Mouse (Mus musculus): ENCODE data around the gene Ahdc1. TPM values are rescaled to one million over a fixed set of nuclear protein-coding genes. Genes with fewer than 3 reads are reported as not detected.

The Ahdc1 gene
- total RNA-seq, 2 experiments from 2014 or later = 72.1 to 86.9 TPM

DNA sequence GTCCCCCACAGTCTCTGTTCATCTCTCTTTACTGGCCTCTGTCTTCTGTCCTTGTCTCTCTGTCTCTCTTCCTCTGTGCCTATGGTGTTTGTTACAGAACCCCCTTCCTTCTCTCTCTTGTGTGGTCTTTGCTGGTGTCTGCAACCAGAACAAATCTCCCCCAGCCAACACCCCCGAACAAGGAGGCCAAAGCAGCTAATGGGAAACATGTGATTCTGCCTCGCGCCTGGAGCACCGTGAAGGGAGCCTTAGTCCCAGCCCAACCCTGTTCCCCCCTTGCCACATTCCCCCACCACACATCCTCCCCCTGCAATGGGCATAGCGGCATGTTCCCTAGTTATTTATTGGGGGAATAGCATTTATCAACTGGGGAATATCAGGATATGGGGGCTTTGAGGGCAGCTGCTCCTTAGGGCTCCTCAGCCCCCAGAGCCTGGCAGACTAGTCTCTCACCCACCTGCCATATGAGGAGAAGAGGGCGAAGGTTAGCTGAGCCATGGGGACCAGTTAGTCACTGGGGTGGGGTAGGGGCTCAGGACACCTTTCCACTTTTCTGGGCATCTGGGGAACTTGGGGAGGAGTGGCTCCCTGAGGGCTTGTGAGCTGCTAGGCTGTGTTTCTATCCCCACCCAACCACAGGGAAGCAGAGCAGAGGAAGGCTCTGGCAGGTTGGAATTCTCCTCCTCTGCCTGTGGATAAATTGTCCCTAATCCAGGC lies 41.1 kb downstream of the Ahdc1 start:
- no peak for DNase-seq (ENCODE audit: low spot score in 2 of 2)

DNA sequence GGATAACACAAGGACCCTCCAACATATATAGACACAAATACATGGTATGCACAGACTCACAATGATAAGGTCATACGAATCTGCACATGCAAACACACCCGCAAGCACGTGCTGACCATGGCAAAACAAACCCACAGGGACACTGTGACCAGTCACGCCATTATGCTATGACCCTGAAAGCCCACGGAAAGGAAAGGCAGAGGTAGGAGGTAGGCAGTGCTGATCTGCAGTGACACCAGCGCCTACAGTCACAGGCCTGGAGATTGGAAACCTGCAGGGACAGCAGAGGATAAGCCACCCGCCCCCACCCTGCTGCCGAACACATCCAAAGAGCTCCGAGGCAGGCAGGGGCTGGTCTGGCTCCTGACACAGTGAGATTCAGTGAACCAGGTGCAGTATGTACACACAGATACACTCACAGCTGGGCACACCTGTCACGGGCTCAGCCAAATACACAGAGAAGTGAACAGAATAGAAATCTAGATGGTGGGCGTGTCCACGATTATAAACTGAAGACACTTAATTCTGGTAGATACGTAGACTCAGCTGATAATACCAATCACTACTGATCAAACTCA lies 42.0 kb downstream of the Ahdc1 start:
- DNase-seq (ENCODE audit: low spot score in 2 of 2) = no peak

DNA sequence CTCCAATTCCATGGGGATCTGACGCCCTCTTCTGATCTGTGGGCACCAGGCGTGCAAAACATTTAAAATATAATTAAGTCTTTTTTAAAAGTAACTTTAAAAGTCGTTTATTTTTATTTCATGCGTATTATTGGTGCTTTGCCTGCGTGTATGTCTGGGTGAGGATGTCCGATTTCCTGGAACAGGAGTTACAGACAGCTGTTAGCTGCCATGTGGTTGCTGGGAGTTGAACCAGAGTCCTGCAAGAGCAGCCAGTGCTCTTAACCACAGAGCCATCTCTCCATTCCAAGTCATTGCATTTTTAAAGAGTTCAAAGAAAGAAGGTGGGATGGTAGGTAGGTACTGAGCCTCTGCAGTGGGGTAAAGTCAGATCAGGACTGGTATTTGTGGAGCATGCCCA lies 43.5 kb downstream of the Ahdc1 start:
- no peak for DNase-seq (ENCODE audit: low spot score in 2 of 2)

DNA sequence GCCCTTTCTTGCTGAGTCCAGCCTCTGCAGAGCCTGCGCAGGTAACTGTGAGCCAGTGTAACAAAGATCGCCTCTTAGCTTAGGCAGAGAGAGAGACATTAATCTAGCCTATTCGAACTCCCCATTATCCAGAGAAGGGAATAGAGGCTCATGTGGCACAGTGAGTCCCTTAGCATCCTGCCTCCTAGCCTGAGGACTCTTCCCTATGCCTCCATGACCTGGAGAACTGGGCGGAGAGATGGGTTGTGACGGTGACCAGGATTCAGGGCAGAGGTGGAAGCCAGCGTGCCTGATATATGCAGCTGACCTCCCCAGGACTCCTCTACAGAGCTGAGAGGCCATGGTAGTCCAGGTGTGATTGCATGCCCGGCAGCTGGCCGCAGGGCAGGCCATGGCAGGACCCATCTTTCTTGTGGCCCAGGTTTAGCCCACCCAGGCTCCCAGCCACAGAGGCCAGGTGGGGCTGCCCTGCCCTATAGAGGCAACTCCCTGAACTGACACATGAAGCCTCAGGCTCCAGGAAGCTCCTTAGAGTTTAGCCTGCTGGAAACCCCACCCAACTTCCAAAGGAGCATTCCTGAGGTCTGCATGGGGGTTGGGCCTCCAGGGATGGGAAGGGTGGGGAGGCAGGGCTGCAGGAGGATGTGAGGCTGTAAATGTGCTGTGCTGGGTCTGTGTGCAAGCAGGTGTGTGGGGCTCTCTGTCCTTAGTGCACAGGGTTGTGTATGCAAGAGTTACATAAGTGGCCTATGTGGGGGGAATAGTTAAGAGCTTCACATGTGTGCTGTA lies 44.3 kb downstream of the Ahdc1 start:
- no peak for DNase-seq (ENCODE audit: low spot score in 2 of 2)

DNA sequence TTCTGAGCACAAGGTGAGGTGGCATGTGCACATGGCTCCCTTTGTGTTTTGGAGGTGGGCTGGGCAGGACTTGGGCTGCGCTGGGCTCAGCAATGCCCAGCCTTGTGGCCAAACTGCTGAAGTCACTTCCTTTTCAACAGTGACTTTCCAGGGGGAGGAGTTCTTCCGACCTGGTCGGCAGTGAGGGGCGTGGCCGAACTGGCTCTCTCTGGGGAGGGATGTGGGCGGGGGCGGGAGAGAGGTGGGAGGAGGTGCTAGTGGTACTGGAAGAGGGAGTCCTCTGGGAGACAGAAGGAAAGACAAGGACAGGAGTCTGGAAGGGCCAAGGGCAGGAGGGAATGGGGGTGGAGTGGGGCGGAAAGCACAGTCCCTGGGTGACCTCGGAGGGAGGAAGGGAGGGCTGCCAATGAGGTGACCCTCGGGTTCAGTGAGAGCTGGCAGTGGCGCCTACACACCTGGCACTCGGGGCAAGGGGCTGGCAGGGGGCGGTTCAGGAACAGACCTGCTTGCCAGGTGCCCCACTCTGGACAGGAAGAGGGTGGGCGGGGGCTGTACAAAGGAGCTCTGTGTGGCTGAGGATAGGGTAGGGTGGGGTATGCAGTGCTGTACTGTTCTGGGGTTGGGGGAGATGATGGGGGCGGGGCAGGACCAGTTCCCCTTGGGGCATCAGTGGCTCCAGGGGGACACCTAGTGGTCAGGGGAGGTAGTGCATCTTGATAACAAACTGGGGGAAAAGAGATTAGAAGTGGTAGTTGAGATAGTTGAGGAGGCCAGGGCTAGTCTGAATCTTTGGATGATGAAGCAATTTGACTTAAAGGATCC lies 45.2 kb downstream of the Ahdc1 start:
- peak; percentile 83 to 86 for DNase-seq (ENCODE audit: low spot score in 2 of 2)

DNA sequence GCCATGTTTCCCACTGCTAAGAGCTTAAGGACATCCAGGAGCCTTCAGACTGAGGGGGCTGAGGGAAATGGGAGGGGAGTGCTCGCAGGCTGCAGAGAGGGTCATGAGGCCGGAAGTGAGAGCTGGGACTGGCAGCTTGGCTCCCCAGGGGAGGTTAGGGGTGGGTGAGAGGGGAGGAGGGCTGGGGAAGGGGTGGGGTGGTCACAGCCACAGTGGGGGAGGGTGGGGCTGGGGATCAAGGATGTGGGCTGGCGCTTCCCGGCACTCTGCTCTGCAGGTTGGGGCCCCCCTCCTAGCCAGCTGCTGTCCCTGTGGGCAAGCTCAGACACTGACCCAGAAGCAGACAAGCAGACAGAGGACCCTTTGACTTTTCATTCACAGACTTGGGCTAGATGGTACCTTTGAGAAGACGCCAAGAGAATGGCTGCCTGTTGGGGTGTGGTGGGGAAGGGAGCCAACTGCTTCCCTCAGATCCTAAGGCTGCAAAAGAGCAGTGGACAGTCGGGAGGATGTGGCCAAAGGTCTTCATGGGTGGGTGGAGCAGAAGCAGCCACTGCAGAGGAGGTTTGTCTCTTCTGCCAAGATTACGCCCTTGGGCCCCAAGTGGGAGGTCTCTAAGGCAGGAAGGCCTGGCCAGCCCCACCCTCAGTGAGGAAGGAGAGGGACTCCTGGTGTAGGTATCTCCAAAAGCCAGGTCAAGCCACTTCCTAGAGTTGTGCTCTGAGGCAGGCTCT lies 46.5 kb downstream of the Ahdc1 start:
- no peak for DNase-seq (ENCODE audit: low spot score in 2 of 2)

DNA sequence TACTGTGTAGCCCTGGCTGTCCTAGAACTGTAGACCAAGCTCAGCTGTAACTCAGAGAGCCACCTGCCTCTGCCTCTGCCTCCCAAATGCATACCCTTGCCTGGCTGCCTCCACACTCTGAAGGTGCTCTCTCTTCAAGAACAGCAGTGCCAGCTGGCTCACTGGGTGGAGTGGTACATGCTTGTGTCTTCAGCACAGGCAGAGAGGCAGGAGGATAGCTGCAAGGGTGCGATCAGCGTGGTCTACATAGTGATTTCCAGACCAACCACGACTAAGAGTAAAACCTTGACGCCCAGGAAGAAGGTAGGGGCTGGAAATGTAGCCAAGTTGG lies 47.0 kb downstream of the Ahdc1 start:
- no peak for DNase-seq (ENCODE audit: low spot score in 2 of 2)

DNA sequence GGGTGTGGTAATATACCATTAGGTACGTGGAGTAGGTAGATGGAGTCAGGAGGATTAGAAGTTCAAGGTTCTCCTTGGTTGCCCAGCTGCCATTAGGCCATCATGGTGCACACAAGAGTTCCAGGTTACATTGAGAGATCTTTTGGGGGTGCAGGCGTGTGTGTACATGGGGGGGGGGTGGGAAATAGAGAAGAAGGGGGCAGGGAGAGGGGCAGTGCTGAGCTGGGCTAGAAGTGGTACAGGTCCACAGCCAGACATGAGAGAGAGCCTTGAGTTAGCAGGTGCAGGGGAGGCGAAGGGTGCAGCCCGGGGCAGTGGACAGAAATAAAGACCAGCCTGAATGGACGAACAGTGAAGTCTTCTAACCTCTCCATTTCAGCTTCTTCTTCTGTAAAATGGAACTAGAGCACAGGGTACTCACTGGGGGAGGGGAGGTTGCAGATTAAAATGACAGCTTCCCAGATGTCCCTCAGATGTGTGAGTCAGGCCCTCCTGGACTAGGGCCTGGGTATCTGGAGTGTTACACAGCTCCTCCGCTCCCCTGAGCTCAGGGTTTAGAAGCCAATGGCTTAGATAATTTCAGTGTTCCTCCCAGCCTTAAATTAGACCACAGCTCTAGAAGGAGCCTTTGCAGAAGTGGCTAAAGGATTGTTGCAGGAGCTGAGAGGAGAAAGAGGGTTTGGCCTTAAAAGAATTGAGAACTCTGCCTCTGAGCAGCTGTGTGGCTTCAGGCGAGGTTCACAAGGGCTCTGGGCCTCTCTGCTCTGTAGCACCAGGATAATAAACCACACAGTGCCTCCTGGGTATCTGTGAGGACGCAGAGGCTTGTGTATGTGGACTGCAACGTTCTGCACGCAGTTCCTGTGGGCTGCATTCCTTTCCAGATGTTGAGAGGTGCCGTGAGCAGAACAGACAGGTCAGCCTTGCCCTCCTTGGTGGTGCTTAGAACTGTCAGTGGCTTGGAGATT lies 47.7 kb downstream of the Ahdc1 start:
- DNase-seq (ENCODE audit: low spot score in 2 of 2) = no peak

DNA sequence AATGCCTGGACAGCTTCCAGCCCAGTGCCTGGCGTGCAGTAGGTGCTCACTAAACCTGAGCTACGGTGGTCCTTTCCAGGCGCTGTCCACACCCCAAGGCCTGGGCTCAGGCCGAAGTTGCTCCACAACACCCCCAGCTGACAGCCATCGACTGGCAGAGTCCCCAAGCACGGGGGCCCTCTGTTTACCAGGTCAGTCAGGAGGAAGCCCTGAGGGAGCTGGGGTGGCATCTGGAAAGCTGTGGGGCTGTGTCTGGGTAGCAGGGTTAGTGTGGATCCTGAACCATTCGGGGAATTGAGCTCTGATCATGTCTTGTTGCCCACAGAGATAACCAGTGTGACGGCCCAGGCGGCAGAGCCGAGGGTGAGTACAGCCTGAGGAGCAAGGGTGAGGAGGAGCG lies 49.6 kb downstream of the Ahdc1 start:
- DNase-seq (ENCODE audit: low spot score in 2 of 2) = no peak

DNA sequence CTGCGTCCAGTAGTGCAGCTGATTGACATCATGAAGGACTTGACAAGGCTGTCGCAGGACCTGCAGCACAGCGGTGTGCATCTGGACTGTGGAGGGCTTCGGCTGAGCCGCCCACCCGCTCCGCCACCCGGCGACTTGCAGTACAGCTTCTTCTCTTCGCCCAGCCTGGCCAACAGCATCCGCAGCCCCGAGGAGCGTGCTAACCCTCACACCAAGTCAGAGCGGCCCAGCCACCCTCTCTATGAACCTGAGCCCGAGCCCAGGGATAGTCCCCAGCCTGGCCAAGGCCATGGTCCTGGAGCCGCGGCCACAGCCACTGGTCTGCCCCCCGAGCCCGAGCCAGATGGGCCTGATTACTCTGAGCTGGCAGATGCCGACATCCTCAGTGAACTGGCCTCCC lies 50.7 kb downstream of the Ahdc1 start:
- DNase-seq (ENCODE audit: low spot score in 2 of 2) = no peak

DNA sequence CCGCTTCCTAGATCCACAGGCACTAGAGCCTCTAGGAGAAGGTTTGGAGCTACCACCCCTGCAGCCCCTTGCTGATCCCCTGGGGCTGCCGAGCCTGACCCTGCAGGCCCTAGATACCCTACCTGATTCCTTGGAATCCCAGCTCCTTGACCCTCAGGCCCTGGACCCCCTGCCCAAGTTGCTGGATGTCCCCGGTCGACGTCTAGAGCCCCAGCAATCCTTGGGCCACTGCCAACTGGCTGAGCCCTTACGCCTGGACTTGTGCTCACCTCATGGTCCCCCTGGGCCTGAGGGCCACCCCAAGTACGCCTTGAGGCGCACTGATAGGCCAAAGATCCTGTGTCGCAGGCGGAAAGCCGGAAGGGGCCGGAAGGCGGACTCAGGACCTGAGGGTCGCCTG lies 51.2 kb downstream of the Ahdc1 start:
- no peak for DNase-seq (ENCODE audit: low spot score in 2 of 2)

DNA sequence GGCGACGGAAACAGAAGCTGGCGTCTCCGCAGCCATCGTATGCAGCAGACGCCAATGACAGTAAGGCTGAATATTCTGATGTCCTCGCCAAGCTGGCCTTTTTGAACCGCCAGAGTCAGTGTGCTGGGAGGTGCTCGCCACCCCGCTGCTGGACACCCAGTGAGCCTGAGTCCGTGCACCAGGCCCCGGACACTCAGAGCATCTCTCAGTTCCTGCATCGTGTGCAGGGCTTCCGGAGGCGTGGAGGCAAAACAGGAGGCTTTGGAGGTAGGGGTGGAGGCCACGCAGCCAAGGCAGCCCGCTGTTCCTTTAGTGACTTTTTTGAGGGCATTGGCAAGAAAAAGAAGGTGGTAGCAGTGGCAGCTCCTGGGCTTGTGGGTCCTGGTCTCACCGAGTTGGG lies 52.1 kb downstream of the Ahdc1 start:
- DNase-seq (ENCODE audit: low spot score in 2 of 2) = no peak

DNA sequence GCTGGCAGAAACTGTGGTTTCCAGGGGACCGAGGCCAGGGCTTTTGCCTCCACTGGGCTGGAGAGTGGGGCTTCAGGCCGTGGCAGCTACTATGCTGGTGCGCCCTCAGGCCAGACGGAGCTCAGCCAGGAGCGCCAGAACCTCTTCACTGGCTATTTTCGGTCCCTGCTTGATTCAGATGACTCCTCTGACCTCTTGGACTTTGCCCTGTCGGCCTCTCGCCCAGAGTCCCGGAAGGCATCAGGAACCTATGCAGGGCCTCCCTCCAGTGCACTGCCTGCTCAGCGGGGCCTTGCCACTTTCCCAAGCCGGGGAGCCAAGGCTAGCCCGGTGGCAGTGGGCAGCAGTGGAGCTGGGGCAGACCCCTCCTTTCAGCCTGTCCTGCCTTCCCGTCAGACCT lies 52.7 kb downstream of the Ahdc1 start:
- no peak for DNase-seq (ENCODE audit: low spot score in 2 of 2)

DNA sequence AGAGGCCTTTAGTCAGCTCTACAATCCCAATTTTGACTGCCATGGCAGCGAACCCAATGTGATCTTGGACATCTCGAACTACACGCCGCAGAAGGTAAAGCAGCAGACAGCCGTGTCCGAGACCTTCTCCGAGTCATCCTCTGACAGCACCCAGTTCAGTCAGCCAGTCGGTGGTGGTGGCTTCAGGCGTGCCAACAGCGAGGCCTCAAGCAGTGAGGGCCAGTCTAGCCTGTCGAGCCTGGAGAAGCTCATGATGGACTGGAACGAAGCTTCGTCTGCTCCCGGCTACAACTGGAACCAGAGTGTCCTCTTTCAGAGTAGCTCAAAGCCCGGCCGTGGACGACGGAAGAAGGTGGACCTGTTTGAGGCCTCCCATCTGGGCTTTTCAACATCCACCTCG lies 53.7 kb downstream of the Ahdc1 start:
- DNase-seq (ENCODE audit: low spot score in 2 of 2) = no peak

DNA sequence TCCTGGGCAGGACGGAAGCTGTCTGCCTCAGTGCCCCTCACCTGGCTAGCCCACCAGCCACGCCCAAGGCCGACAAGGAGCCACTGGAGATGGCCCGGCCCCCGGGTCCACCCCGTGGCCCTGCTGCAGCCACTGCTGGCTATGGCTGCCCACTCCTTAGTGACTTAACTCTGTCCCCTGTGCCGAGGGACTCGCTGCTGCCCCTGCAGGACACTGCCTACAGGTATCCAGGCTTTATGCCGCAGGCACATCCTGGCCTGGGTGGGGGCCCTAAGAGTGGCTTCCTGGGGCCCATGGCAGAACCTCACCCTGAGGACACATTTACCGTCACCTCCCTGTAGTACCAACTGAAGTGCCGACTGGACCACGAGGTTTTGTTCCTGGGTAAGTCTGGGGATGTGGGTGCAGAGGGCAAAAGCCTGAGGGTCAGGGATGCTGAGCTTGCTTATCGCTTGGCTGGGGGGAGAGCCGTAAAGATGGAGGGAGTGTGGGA lies 54.9 kb downstream of the Ahdc1 start:
- DNase-seq (ENCODE audit: low spot score in 2 of 2) = no peak

DNA sequence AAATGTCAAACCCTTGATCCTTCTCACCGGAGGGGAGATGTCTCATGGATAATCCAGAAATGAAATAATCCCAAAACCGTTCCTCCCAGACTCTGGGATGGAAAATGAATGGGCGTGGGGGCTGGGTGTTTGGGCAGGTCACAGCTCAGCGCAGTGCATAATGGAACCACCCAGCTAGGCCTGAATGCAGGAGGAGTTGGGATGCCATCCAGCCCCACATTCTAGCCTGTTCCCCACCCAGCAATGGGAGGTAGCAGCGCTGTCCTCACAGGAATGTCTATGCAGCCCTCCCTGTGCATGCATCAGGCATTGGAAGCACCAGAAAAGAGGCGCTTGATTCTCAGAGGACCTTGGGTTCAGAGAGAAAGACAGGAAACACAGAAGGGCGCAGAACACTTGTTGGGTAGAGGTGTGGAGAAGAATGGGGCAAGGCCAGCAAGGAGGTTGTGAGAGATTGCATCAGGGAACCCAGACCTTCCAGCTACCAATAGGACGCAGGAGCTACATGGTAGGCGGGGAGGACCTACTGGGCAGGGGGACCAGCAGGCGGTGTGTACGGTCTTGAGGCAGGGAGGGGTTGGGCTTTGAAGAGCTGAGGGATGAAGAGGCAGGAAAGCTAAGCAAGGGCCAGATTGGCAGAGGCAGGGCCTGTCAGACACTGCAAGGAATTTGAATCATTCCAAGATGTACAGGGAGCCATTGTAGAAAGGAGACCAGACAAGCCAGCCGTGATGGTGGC lies 57.5 kb downstream of the Ahdc1 start:
- DNase-seq (ENCODE audit: low spot score in 2 of 2) = no peak

DNA sequence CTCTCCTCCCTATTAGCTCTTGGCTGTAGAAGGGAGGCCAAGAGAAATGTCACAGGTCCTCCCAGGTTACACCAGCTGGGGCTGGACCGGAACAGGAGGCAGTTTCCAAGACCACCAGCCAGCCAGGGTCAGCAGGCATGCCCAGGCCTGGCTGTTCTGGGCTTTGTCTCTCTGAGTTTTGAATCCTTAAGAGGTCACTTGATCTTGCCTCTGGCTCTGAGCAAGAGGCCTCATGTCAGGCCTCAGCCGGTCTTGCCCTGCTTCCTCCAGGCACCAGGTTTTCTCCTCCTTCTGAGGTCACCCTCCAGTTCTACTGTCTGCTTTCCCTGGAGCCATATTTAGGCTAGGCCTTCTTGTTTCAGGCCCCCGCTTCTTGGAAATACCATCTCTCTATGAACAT lies 59.3 kb downstream of the Ahdc1 start:
- DNase-seq (ENCODE audit: low spot score in 2 of 2) = no peak

DNA sequence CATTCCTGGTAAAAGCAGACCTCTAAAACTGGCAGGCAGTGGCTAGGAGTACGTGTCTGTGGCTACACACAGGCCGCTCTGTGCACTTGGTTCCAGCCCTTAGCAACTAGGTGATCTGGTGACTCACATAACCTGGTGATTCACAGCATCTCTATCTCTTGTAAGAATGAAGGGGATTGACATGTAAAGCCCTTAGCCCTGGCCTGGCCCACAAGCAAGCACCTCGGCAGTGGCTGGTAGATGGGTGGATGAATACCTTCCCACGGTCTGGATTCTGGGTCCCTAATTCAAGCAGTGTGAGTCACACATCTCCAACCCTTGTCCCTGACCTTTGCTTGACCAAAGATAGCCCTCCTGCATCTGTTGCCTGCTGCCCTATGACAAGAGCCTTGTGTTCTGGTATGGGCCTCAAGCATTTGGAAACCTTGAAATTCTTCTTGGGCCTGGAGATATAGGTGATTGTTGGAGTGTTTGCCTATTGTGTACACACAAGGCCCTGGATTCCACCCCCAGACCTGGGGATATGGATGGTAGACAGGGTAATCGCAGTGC lies 59.8 kb downstream of the Ahdc1 start:
- DNase-seq (ENCODE audit: low spot score in 2 of 2) = no peak

DNA sequence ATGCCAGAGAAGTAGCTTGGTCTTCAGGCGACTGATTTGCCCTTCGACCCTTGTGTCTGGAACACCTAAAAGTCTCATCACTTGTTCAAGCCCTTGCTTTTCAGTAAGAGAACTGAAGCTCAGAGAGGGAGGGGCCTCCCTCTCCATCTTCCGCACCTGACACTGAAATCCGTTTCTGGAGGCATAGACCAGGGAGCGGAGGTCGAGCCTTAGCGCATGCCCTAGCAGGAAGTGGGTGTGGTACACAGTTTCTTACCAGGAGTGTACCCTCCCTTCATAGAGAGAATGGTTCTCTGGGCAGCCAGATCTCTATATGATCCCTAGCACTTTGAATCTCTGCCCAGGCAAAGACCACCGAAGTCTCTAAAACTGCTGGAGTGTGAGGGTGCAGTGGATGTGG lies 62.1 kb downstream of the Ahdc1 start:
- no peak for DNase-seq (ENCODE audit: low spot score in 2 of 2)

All from adrenal gland, adult 18-20 months (tissue).